Mouse (Mus musculus) B cell, adult 2 months (primary cell): Measurements from ENCODE around the gene Gkn1.
A peak's percentile ranks its signal among the peaks of the same experiment; 100 is the strongest.

Source experiments
- DNase-seq, 2 experiments: peaks; one replicate each; pipeline ENCODE4 v3.0.0; 2022

The Gkn1 gene

DNA sequence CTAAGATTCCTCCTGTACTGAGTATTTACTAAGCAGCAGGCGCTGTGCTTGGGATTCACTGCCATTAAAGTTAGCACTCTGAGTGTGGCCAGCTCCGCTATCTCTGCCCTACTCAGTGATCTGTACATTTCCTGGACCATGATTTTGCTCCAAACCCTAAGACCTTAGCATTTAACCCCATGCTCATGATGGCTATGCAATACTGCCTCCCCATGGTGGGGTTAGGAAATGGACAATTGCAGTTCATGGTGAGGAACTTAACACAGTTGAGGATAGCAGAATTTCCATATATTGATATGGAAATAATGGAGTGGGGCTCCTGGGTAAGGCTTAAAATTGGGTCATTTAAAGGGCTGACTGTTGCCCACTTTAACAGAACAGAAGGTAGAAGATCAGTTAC lies 27.4 kb downstream of the Gkn1 start:
- peak; percentile 78 to 84 for DNase-seq

DNA sequence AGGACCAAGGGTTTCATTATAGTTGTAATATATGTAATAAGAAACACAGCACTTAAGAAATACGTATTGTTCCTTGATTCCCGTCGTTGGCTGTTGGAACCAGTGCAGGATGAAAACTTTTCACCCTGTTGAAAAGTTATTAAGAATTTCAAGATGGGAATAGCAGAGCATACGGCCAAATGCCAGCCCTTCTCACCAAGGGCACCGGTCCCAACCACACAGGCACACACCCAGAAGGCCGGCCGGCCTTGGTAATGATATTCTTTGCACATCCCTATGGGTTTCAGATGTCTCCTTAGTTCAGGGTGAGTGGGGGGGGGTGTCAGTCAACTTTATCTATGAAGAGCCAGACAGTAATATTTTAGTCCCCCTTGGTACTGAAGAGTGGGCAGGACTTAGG lies 32.1 kb downstream of the Gkn1 start:
- no peak for DNase-seq

DNA sequence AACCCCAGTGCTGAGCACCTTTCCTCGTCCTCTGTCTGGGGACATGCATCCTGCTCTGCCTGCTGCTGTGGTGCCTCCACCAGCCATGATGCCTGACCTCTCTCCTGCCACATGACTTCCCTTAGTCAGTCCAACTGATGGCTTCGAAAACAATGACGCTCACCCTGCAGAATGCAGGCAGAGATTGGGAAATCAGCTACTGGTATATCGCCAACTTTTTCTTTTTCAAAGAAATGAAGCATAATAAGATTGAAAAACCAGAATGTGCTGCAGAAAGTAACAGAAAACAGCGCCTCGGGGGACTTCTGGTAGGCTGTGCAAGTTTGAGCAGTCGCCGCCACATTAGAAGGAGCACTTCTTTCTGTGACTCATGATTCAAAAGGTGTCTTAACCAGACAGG lies 33.8 kb downstream of the Gkn1 start:
- DNase-seq = no peak

DNA sequence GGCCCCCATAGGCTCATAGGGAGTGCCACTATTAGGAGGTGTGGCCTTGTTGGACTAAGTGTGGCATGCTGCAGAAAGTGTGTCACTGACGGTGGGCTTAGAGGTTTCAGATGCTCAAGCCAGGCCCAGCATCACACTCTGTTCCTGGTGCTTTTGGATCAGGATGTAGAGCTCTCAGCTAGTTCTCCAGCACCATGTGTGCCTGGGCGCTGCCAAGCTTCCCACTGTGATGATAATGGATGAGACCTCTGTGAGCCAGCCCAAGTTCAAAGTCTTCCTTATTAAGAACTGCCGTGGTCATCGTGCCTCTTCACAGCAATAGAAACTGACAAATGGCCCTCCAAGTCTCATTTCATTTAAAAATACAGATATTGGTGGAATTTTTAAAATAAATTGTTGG lies 38.0 kb downstream of the Gkn1 start:
- no peak for DNase-seq

DNA sequence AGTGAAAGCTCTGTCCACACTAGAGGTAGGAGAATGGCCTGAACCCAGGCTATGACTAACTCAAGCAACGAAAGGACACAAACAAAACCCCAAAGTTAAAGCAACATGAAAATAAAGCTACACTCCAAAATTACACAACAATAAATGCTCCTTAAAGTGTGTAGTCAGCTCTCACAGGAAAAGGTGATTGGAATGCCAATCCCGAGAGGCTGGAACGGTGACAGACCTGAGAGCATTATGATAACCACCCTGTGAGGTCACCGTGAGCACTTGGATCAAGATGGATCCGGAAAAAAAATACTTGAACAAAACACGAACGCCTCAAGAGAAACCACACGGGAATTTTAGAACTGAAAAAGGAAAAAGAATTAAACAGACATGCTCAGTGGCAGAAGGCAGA lies 46.3 kb downstream of the Gkn1 start:
- no peak for DNase-seq

DNA sequence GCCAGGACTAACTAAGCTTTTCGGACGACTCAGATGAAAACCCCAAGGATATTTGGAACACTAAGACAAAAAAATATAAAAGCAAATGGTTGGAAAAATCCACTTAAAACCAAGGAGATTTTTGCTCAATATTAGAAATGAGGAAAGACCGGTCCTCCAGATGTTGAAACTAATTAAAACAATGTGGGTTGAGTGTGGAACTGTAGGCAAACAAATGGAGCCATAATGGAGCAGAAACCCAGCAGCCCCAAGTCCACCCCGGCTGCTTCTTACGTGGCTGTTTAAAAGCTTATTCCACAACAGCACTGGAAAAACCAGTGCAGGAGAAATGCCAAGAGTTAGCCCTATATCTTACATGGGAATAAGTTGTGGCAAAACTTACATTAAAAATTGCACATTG lies 48.0 kb downstream of the Gkn1 start:
- DNase-seq = no peak

DNA sequence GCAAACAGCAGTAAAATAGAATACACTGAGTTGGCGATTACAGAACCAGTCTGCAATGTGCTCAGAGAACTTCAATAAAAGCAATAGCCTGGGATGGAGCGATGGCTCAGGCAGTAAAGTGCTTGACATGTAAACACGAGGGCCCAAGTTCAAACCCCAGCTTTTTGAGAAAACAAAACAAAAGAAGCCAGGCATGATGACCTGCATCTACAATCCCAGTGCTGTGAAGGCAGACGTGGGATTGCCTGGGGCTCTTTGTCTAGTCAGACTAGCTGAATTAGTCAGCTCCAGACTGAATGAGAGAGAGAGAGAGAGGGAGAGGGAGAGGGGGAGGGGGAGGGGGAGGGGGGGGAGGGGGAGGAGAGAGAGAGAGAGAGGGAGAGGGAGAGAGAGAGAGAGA lies 48.8 kb downstream of the Gkn1 start:
- DNase-seq = no peak
